Mouse (Mus musculus): ENCODE data around the gene Scgb2a2. TPM values are rescaled to one million over a fixed set of nuclear protein-coding genes. Genes with fewer than 3 reads are reported as not detected.
"Not testable (repeated sequence)": the region's sequence is repeated elsewhere in the genome, so short reads cannot be mapped to it uniquely, and the experiment has no call there.

The Scgb2a2 gene
- total RNA-seq (2012; rRNA removed), result not detected in 2 replicates

DNA sequence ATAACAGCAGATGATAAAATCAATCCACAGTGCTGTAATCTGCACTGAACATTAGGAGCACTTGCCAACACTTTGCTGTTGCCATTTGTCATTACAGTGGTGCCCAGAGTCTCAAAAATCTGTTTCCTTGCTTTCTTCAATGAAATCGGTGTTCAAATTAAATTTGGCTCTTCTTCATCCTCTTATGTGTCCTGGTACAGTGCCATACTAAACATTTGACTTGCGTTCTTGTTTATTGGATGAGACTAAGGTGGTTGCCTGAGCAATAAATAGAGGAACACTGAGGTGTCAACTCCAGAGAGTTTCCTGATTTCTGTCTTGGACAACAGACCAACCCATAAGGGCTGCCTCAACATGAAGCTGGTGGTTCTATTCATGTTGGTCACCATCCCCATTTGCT is at the start of gene Scgb2a2:
Scgb2a2 (plus strand) TSS at position 301 of the 400 bp plus-strand sequence.
- no peak within 1 kb of the TSS for H3K27ac ChIP-seq (ENCODE audit: insufficient read depth, low read depth, low read length, poor library complexity, severe bottlenecking)
- no peak for DNase-seq (ENCODE audit: low read depth, low spot score)
- H3K9me3 ChIP-seq (ENCODE audit: control insufficient read depth, insufficient read depth, low read depth, low read length), result no peaks in the 10 kb centered on the region
- TF ChIP-seq ZC3H11A (IDR thresholded peaks at IDR 0.05; ENCODE audit: borderline replicate concordance, low read depth, low read length), result no peak
- TF ChIP-seq CHD2 (IDR thresholded peaks at IDR 0.05; ENCODE audit: low read depth, low read length), result no peak
- no peak for TF ChIP-seq MAFK (IDR thresholded peaks at IDR 0.05; ENCODE audit: insufficient read depth, low read depth, low read length)
- TF ChIP-seq ZNF384 (IDR thresholded peaks at IDR 0.05; ENCODE audit: low read depth, low read length), result no peak
- TF ChIP-seq HCFC1 (IDR thresholded peaks at IDR 0.05; ENCODE audit: borderline replicate concordance, insufficient read depth, low read length), result no peak
- in situ Hi-C loops (cut with MboI; ENCODE audit: low sequenced_read_pairs in 2 of 2, unreplicated experiment in 2 of 2), result no loop called here
- no peak within 1 kb of the TSS for H3K9ac ChIP-seq (ENCODE audit: insufficient read depth, low read depth, low read length, poor library complexity, severe bottlenecking)
- H3K4me3 ChIP-seq (ENCODE audit: insufficient read depth in 1 of 2, low read depth in 1 of 2, low read length in 2 of 2, poor library complexity in 1 of 2, severe bottlenecking in 1 of 2), result no peak within 1 kb of the TSS
- H3K36me3 ChIP-seq (ENCODE audit: control insufficient read depth, insufficient read depth, low read length, poor library complexity, severe bottlenecking), result no peaks in the 10 kb centered on the region
- H3K4me1 ChIP-seq (ENCODE audit: control insufficient read depth in 2 of 2, insufficient read depth in 2 of 2, low read length in 2 of 2, poor library complexity in 1 of 2), result no peaks in the 10 kb centered on the region

- peak overlapping the region; percentile 37 to 52; a peak in 3 of 4 replicates for H3K4me3 ChIP-seq (ENCODE audit: insufficient read depth in 1 of 2, low read depth in 1 of 2, low read length in 2 of 2, poor library complexity in 1 of 2, severe bottlenecking in 1 of 2)
- in situ Hi-C loops (cut with MboI; ENCODE audit: low sequenced_read_pairs in 2 of 2, unreplicated experiment in 2 of 2); H3K27ac ChIP-seq (ENCODE audit: insufficient read depth, low read depth, low read length, poor library complexity, severe bottlenecking); H3K36me3 ChIP-seq (ENCODE audit: control insufficient read depth, insufficient read depth, low read length, poor library complexity, severe bottlenecking); H3K4me1 ChIP-seq (ENCODE audit: control insufficient read depth in 2 of 2, insufficient read depth in 2 of 2, low read length in 2 of 2, poor library complexity in 1 of 2); DNase-seq (ENCODE audit: low read depth, low spot score); H3K9me3 ChIP-seq (ENCODE audit: control insufficient read depth, insufficient read depth, low read depth, low read length): not testable (repeated sequence)
- H3K9ac ChIP-seq (ENCODE audit: insufficient read depth, low read depth, low read length, poor library complexity, severe bottlenecking), result peak overlapping the region; percentile 54
Observed at GRCm38 (mm10) chr19:9836581-9837340, 10.6 kb upstream of the Scgb2a2 start.

DNA sequence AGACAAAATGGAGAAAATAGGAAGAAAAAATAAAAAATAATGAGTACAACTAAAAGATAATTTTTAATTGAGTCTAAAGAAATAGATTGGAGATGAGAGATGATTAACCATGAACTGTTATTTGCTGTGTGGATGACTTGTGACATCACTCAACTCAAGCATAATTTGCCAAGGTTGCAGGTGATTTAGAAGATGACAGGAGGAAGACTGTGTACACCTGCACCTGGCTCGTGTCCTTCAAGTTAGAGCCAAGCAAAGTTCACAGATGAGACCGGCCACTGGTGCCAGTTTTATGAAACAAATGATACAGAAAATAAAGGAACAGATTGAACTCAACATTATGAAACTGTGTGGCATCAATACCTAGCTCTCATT is 10.0 kb upstream of the Scgb2a2 start:
- TF ChIP-seq ZC3H11A (IDR thresholded peaks at IDR 0.05; ENCODE audit: borderline replicate concordance, low read depth, low read length) (no peak), MAFK (IDR thresholded peaks at IDR 0.05; ENCODE audit: insufficient read depth, low read depth, low read length) (no peak), HCFC1 (IDR thresholded peaks at IDR 0.05; ENCODE audit: borderline replicate concordance, insufficient read depth, low read length) (no peak), CHD2 (IDR thresholded peaks at IDR 0.05; ENCODE audit: low read depth, low read length) (no peak), ZNF384 (IDR thresholded peaks at IDR 0.05; ENCODE audit: low read depth, low read length) (no peak)
- H3K9me3 ChIP-seq (ENCODE audit: control insufficient read depth, insufficient read depth, low read depth, low read length), result no peaks in the 10 kb centered on the region
- H3K36me3 ChIP-seq (ENCODE audit: control insufficient read depth, insufficient read depth, low read length, poor library complexity, severe bottlenecking), result no peaks in the 10 kb centered on the region
- no peak for DNase-seq (ENCODE audit: low read depth, low spot score)
- in situ Hi-C loops (cut with MboI; ENCODE audit: low sequenced_read_pairs in 2 of 2, unreplicated experiment in 2 of 2), result no loop called here
- no peak overlapping the region for H3K4me3 ChIP-seq (ENCODE audit: insufficient read depth in 1 of 2, low read depth in 1 of 2, low read length in 2 of 2, poor library complexity in 1 of 2, severe bottlenecking in 1 of 2)
- no peak overlapping the region for H3K27ac ChIP-seq (ENCODE audit: insufficient read depth, low read depth, low read length, poor library complexity, severe bottlenecking)
- H3K4me1 ChIP-seq (ENCODE audit: control insufficient read depth in 2 of 2, insufficient read depth in 2 of 2, low read length in 2 of 2, poor library complexity in 1 of 2), result no peaks in the 10 kb centered on the region
- H3K9ac ChIP-seq (ENCODE audit: insufficient read depth, low read depth, low read length, poor library complexity, severe bottlenecking), result no peak overlapping the region

GRCm38 (mm10) chr19:9849368-9850075 is 2.2 kb downstream of the Scgb2a2 start:
- H3K4me3 ChIP-seq (ENCODE audit: insufficient read depth in 1 of 2, low read depth in 1 of 2, low read length in 2 of 2, poor library complexity in 1 of 2, severe bottlenecking in 1 of 2); H3K4me1 ChIP-seq (ENCODE audit: control insufficient read depth in 2 of 2, insufficient read depth in 2 of 2, low read length in 2 of 2, poor library complexity in 1 of 2); H3K36me3 ChIP-seq (ENCODE audit: control insufficient read depth, insufficient read depth, low read length, poor library complexity, severe bottlenecking); H3K27ac ChIP-seq (ENCODE audit: insufficient read depth, low read depth, low read length, poor library complexity, severe bottlenecking); in situ Hi-C loops (cut with MboI; ENCODE audit: low sequenced_read_pairs in 2 of 2, unreplicated experiment in 2 of 2); H3K9me3 ChIP-seq (ENCODE audit: control insufficient read depth, insufficient read depth, low read depth, low read length); H3K9ac ChIP-seq (ENCODE audit: insufficient read depth, low read depth, low read length, poor library complexity, severe bottlenecking); DNase-seq (ENCODE audit: low read depth, low spot score): not testable (repeated sequence)

GRCm38 (mm10) chr19:9860821-9861220 is 13.5 kb downstream of the Scgb2a2 start:
- H3K27ac ChIP-seq (ENCODE audit: insufficient read depth, low read depth, low read length, poor library complexity, severe bottlenecking); H3K4me3 ChIP-seq (ENCODE audit: insufficient read depth in 1 of 2, low read depth in 1 of 2, low read length in 2 of 2, poor library complexity in 1 of 2, severe bottlenecking in 1 of 2); H3K9ac ChIP-seq (ENCODE audit: insufficient read depth, low read depth, low read length, poor library complexity, severe bottlenecking); H3K36me3 ChIP-seq (ENCODE audit: control insufficient read depth, insufficient read depth, low read length, poor library complexity, severe bottlenecking); in situ Hi-C loops (cut with MboI; ENCODE audit: low sequenced_read_pairs in 2 of 2, unreplicated experiment in 2 of 2); H3K4me1 ChIP-seq (ENCODE audit: control insufficient read depth in 2 of 2, insufficient read depth in 2 of 2, low read length in 2 of 2, poor library complexity in 1 of 2); DNase-seq (ENCODE audit: low read depth, low spot score); H3K9me3 ChIP-seq (ENCODE audit: control insufficient read depth, insufficient read depth, low read depth, low read length): not testable (repeated sequence)
